In genomic region chr8:8219701-8220394, GRCm38 (mm10) we compare ENCODE assay signal across 20 mouse cellular contexts.
DNase-seq lines count a peak whose midpoint lies in the region; ATAC-seq and TF ChIP-seq lines count a peak whose summit lies in the region.
"Had no signal": no experiment of that assay in that cellular context is flagged by ENCODE, and none has a peak within 500 bp of the region (broad histone marks: within the 10 kb centered on the region; RNA-seq: fewer than 3 reads in every experiment).

No protein-coding gene starts in this region.

- DNase-seq in embryonic facial prominence, embryonic 10.5 days (ENCODE audit: low spot score): no peak
- DNase-seq in stomach, postnatal 0 days (ENCODE audit: low spot score): no peak
- no peak for DNase-seq in heart, postnatal 4 days
- DNase-seq: adrenal gland, adult 2 months; heart, postnatal 10 days; kidney, adult 2 months; kidney, postnatal 36 days; layer of hippocampus, adult 9-11 months; lung, postnatal 10 days; right cerebral cortex, postnatal 4 days; thymus, postnatal 36 days had no signal

- no peak for ATAC-seq in embryonic facial prominence, embryonic 13.5 days (ENCODE audit: insufficient number of reproducible peaks, insufficient read depth, low FRiP score, low TSS enrichment, low read depth)
- ATAC-seq in hindbrain, embryonic 16.5 days: no peak
- ATAC-seq in midbrain, embryonic 16.5 days: peak; percentile 48; the same call in 1 of the 2 replicates
- no peak for ATAC-seq in neural tube, embryonic 15.5 days (ENCODE audit: low FRiP score)
- ATAC-seq in stomach, postnatal 0 days (ENCODE audit: low FRiP score, low TSS enrichment): no peak
- ATAC-seq in intestine, embryonic 16.5 days: no peak

- TF ChIP-seq CTCF in stomach, postnatal 0 days (IDR thresholded peaks at IDR 0.05; ENCODE audit: low read depth): no peak

- peaks cover 16% of the 10 kb centered on the region for H3K4me1 ChIP-seq in embryonic facial prominence, embryonic 13.5 days
- peaks cover 18% of the 10 kb centered on the region for H3K4me1 ChIP-seq in embryonic facial prominence, embryonic 10.5 days
- no peaks in the 10 kb centered on the region for H3K4me1 ChIP-seq in hindbrain, embryonic 16.5 days (ENCODE audit: control insufficient read depth, insufficient read depth, low read depth, low read length)
- 0 out of 2 replicates have a peak, but pooled peaks cover 2% of the 10 kb centered on the region for H3K4me1 ChIP-seq in midbrain, embryonic 16.5 days (ENCODE audit: control insufficient read depth, insufficient read depth, low read length)
- H3K4me1 ChIP-seq in neural tube, embryonic 15.5 days: no peaks in the 10 kb centered on the region
- no peaks in the 10 kb centered on the region for H3K4me1 ChIP-seq in stomach, postnatal 0 days (replicated peaks; ENCODE audit: control insufficient read depth, insufficient read depth)
- no peaks in the 10 kb centered on the region for H3K4me1 ChIP-seq in intestine, embryonic 16.5 days (ENCODE audit: control insufficient read depth, insufficient read depth, low read length)
- H3K4me1 ChIP-seq: heart, embryonic 10.5 days had no signal

- H3K9me3 ChIP-seq in embryonic facial prominence, embryonic 13.5 days: no peaks in the 10 kb centered on the region
- no peaks in the 10 kb centered on the region for H3K9me3 ChIP-seq in embryonic facial prominence, embryonic 10.5 days
- no peaks in the 10 kb centered on the region for H3K9me3 ChIP-seq in hindbrain, embryonic 16.5 days (ENCODE audit: control insufficient read depth, low read length)
- H3K9me3 ChIP-seq in midbrain, embryonic 16.5 days (replicated peaks; ENCODE audit: control insufficient read depth, low read length, poor library complexity, severe bottlenecking): no peaks in the 10 kb centered on the region
- H3K9me3 ChIP-seq in neural tube, embryonic 15.5 days (replicated peaks): no peaks in the 10 kb centered on the region
- H3K9me3 ChIP-seq in stomach, postnatal 0 days (ENCODE audit: control insufficient read depth, low read length): no peaks in the 10 kb centered on the region
- H3K9me3 ChIP-seq in intestine, embryonic 16.5 days (ENCODE audit: control insufficient read depth, low read length): no peaks in the 10 kb centered on the region
- H3K9me3 ChIP-seq: heart, embryonic 10.5 days; limb, embryonic 13.5 days had no signal

- H3K4me3 ChIP-seq in embryonic facial prominence, embryonic 13.5 days: no peak overlapping the region
- H3K4me3 ChIP-seq in embryonic facial prominence, embryonic 10.5 days: no peak overlapping the region
- H3K4me3 ChIP-seq in hindbrain, embryonic 16.5 days (ENCODE audit: low read length): no peak overlapping the region
- H3K4me3 ChIP-seq in midbrain, embryonic 16.5 days (ENCODE audit: low read depth, low read length): no peak overlapping the region
- no peak overlapping the region for H3K4me3 ChIP-seq in neural tube, embryonic 15.5 days (replicated peaks)
- H3K4me3 ChIP-seq in stomach, postnatal 0 days (ENCODE audit: low read depth, low read length): no peak overlapping the region
- no peak overlapping the region for H3K4me3 ChIP-seq in intestine, embryonic 16.5 days (ENCODE audit: low read length)
- H3K4me3 ChIP-seq: heart, embryonic 10.5 days; limb, embryonic 13.5 days had no signal

- H3K4me2 ChIP-seq in embryonic facial prominence, embryonic 13.5 days: peak overlapping the region; percentile 24
- peak overlapping the region; percentile 30; the same call in 1 of the 2 replicates for H3K4me2 ChIP-seq in hindbrain, embryonic 16.5 days (ENCODE audit: low read length)
- H3K4me2 ChIP-seq in midbrain, embryonic 16.5 days (ENCODE audit: low read length): no peak overlapping the region
- peak overlapping the region; percentile 23 for H3K4me2 ChIP-seq in neural tube, embryonic 15.5 days
- H3K4me2 ChIP-seq in stomach, postnatal 0 days (replicated peaks; ENCODE audit: low read depth): no peak overlapping the region
- H3K4me2 ChIP-seq in intestine, embryonic 16.5 days (ENCODE audit: low read depth, low read length): no peak overlapping the region
- H3K4me2 ChIP-seq: limb, embryonic 13.5 days had no signal

- H3K36me3 ChIP-seq in embryonic facial prominence, embryonic 13.5 days: no peaks in the 10 kb centered on the region
- no peaks in the 10 kb centered on the region for H3K36me3 ChIP-seq in embryonic facial prominence, embryonic 10.5 days (replicated peaks)
- H3K36me3 ChIP-seq in hindbrain, embryonic 16.5 days (ENCODE audit: control insufficient read depth, insufficient read depth, low read length): no peaks in the 10 kb centered on the region
- H3K36me3 ChIP-seq in midbrain, embryonic 16.5 days (ENCODE audit: control insufficient read depth, insufficient read depth, low read length): no peaks in the 10 kb centered on the region
- H3K36me3 ChIP-seq in neural tube, embryonic 15.5 days: no peaks in the 10 kb centered on the region
- no peaks in the 10 kb centered on the region for H3K36me3 ChIP-seq in stomach, postnatal 0 days (ENCODE audit: control insufficient read depth, insufficient read depth, low read length)
- H3K36me3 ChIP-seq in intestine, embryonic 16.5 days (ENCODE audit: control insufficient read depth, insufficient read depth, low read length): no peaks in the 10 kb centered on the region
- H3K36me3 ChIP-seq: heart, embryonic 10.5 days; limb, embryonic 13.5 days had no signal

- no peak overlapping the region for H3K9ac ChIP-seq in embryonic facial prominence, embryonic 13.5 days
- H3K9ac ChIP-seq in hindbrain, embryonic 16.5 days (ENCODE audit: low read depth, low read length): no peak overlapping the region
- H3K9ac ChIP-seq in midbrain, embryonic 16.5 days (ENCODE audit: low read depth, low read length): no peak overlapping the region
- no peak overlapping the region for H3K9ac ChIP-seq in neural tube, embryonic 15.5 days (replicated peaks)
- no peak overlapping the region for H3K9ac ChIP-seq in stomach, postnatal 0 days (ENCODE audit: low read length)
- H3K9ac ChIP-seq in intestine, embryonic 16.5 days (ENCODE audit: low read depth, low read length): no peak overlapping the region
- H3K9ac ChIP-seq: limb, embryonic 13.5 days; liver, embryonic 14.5 days had no signal

- H3K27ac ChIP-seq in embryonic facial prominence, embryonic 13.5 days: no peak overlapping the region
- no peak overlapping the region; the same call in 1 of the 2 replicates for H3K27ac ChIP-seq in embryonic facial prominence, embryonic 10.5 days (replicated peaks)
- no peak overlapping the region for H3K27ac ChIP-seq in hindbrain, embryonic 16.5 days (ENCODE audit: low read depth, low read length)
- H3K27ac ChIP-seq in midbrain, embryonic 16.5 days (ENCODE audit: low read length): no peak overlapping the region
- no peak overlapping the region for H3K27ac ChIP-seq in neural tube, embryonic 15.5 days (replicated peaks)
- H3K27ac ChIP-seq in stomach, postnatal 0 days (replicated peaks): no peak overlapping the region
- H3K27ac ChIP-seq in intestine, embryonic 16.5 days (ENCODE audit: low read length): no peak overlapping the region
- H3K27ac ChIP-seq: heart, embryonic 10.5 days; limb, embryonic 13.5 days; liver, embryonic 14.5 days had no signal

- WGBS in embryonic facial prominence, embryonic 13.5 days: 42% methylated on average over 12 of the region's 12 CpGs
- 72% methylated on average over 12 of the region's 12 CpGs for WGBS in embryonic facial prominence, embryonic 10.5 days
- WGBS in hindbrain, embryonic 16.5 days: 39% methylated on average over 12 of the region's 12 CpGs
- 33% methylated on average over 12 of the region's 12 CpGs for WGBS in midbrain, embryonic 16.5 days
- WGBS in neural tube, embryonic 15.5 days: 35% methylated on average over 12 of the region's 12 CpGs
- WGBS in stomach, postnatal 0 days: 54% methylated on average over 12 of the region's 12 CpGs
- 76% methylated on average over 12 of the region's 12 CpGs for WGBS in intestine, embryonic 16.5 days

- H3K27me3 ChIP-seq in embryonic facial prominence, embryonic 13.5 days: no peaks in the 10 kb centered on the region; the same call in 1 of the 2 replicates
- no peaks in the 10 kb centered on the region for H3K27me3 ChIP-seq in embryonic facial prominence, embryonic 10.5 days (replicated peaks; ENCODE audit: low read depth, poor library complexity, severe bottlenecking)
- no peaks in the 10 kb centered on the region for H3K27me3 ChIP-seq in hindbrain, embryonic 16.5 days (replicated peaks; ENCODE audit: control insufficient read depth, insufficient read depth, low read length)
- peaks cover 2% of the 10 kb centered on the region; the same call in 1 of the 2 replicates for H3K27me3 ChIP-seq in midbrain, embryonic 16.5 days (ENCODE audit: control insufficient read depth, insufficient read depth, low read depth, low read length)
- H3K27me3 ChIP-seq in neural tube, embryonic 15.5 days (replicated peaks): no peaks in the 10 kb centered on the region
- no peaks in the 10 kb centered on the region for H3K27me3 ChIP-seq in stomach, postnatal 0 days (ENCODE audit: control insufficient read depth, insufficient read depth, low read length)
- no peaks in the 10 kb centered on the region for H3K27me3 ChIP-seq in intestine, embryonic 16.5 days (replicated peaks; ENCODE audit: control insufficient read depth, insufficient read depth, low read length)
- H3K27me3 ChIP-seq: CH12.LX; limb, embryonic 13.5 days had no signal

- no peak for TF ChIP-seq EP300 in stomach, postnatal 0 days (optimal IDR thresholded peaks at IDR 0.05)

Comparison
In these comparisons a context has a peak if more than half of its experiments do, and no peak if none do; other contexts are left out.
1. H3K4me2 ChIP-seq: peak in embryonic facial prominence, embryonic 13.5 days (single experiment), hindbrain, embryonic 16.5 days (single experiment) and neural tube, embryonic 15.5 days (single experiment); none in midbrain, embryonic 16.5 days (single experiment), stomach, postnatal 0 days (single experiment) and intestine, embryonic 16.5 days (single experiment).